19 mouse cellular contexts compared by ENCODE assay signal in the genomic region with DNA sequence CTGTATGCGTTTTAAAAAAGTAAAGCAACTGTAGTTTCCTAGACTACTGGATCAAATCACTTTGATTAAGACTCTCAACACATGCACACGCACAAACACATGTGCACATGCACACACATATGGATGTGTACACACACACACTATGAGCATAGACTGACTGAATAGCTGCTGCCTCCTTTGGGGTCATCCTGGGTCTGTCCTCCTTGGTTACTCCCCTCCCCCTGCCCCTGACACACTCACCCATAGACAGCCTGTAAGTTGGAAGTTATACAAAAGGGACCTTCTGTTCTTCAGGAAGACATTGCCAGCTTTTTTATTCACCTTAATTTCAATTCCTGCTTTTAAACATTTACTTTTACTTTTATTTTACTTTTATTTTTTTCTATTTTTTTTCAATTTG. TPM values are rescaled to one million over a fixed set of nuclear protein-coding genes. Genes with fewer than 3 reads are reported as not detected.
"Had no signal": no experiment of that assay in that cellular context is flagged by ENCODE, and none has a peak within 500 bp of the region (broad histone marks: within the 10 kb centered on the region; RNA-seq: fewer than 3 reads in every experiment).

No protein-coding gene starts in this region.

- H3K9me3 ChIP-seq: lung, embryonic 15.5 days; midbrain, embryonic 13.5 days; midbrain, embryonic 15.5 days; neural tube, embryonic 12.5 days; stomach, embryonic 15.5 days had no signal

- H3K36me3 ChIP-seq: lung, embryonic 15.5 days; midbrain, embryonic 13.5 days; midbrain, embryonic 15.5 days; neural tube, embryonic 12.5 days; stomach, embryonic 15.5 days had no signal

- H3K4me1 ChIP-seq: lung, embryonic 15.5 days; midbrain, embryonic 13.5 days; neural tube, embryonic 12.5 days; stomach, embryonic 15.5 days had no signal

- H3K27me3 ChIP-seq: lung, embryonic 15.5 days; midbrain, embryonic 13.5 days; midbrain, embryonic 15.5 days; neural tube, embryonic 12.5 days; stomach, embryonic 15.5 days had no signal

- ATAC-seq: liver, postnatal 0 days; lung, postnatal 0 days; midbrain, embryonic 13.5 days; midbrain, embryonic 15.5 days had no signal

- DNase-seq: liver, postnatal 0 days; lung, adult 2 months; lung, postnatal 14 days; lung, postnatal 36 days; right cerebral cortex, postnatal 14 days; thymus, adult 2 months; thymus, postnatal 25 days; thymus, postnatal 4 days had no signal

- H3K4me3 ChIP-seq: lung, embryonic 15.5 days; midbrain, embryonic 13.5 days; midbrain, embryonic 15.5 days; neural tube, embryonic 12.5 days; stomach, embryonic 15.5 days had no signal

RNA-seq across cellular contexts. Expression of a gene that starts 13.6 kb away (rescaled TPM):
- total RNA-seq: megakaryocyte progenitor cell, adult 5-6 weeks; monocyte, adult 5-6 weeks; neutrophil, adult 5-6 weeks had no signal
- polyA plus RNA-seq: liver, postnatal 0 days; lung, adult 2 months; lung, postnatal 0 days; macrophage; spleen, adult 2 months had no signal
